Mouse (Mus musculus) neural tube, embryonic 12.5 days (tissue): Measurements from ENCODE around the gene Gsx1. TPM values are rescaled to one million over a fixed set of nuclear protein-coding genes. Genes with fewer than 3 reads are reported as not detected.

Source experiments
- ATAC-seq: fragments of 200-750 bp; cut with Nextera tagmentation; 2 replicates; pipeline ENCODE4 v1.8.0; 2017; ENCODE audit warnings: low read depth, mild to moderate bottlenecking, moderate TSS enrichment, moderate library complexity; ENCODE audit not compliant: low FRiP score
- H3K27ac ChIP-seq: fragments of 300-500 bp; sonication (generic); 2 replicates; pipeline ENCODE4 v1.5.1; 2016
- H3K27me3 ChIP-seq: fragments of 300-500 bp; sonication (generic); replicated peaks from 2 replicates; pipeline ENCODE4 v1.6.1; 2016; ENCODE audit warnings: mild to moderate bottlenecking
- H3K36me3 ChIP-seq: fragments of 300-500 bp; sonication (generic); 2 replicates; pipeline ENCODE4 v1.6.1; 2016; ENCODE audit warnings: mild to moderate bottlenecking
- H3K4me1 ChIP-seq: fragments of 300-500 bp; sonication (generic); 2 replicates; pipeline ENCODE4 v1.6.1; 2016
- H3K4me2 ChIP-seq: fragments of 300-500 bp; sonication (generic); replicated peaks from 2 replicates; pipeline ENCODE4 v1.6.1; 2016; ENCODE audit warnings: mild to moderate bottlenecking
- H3K4me3 ChIP-seq: fragments of 300-500 bp; sonication (generic); 2 replicates; pipeline ENCODE4 v1.5.1; 2016
- H3K9ac ChIP-seq: fragments of 300-500 bp; sonication (generic); 2 replicates; pipeline ENCODE4 v1.6.1; 2016; ENCODE audit warnings: mild to moderate bottlenecking
- H3K9me3 ChIP-seq: fragments of 300-500 bp; sonication (generic); 2 replicates; pipeline ENCODE4 v1.6.1; 2016; ENCODE audit warnings: mild to moderate bottlenecking
- WGBS: fragments of 180-500 bp; shearing (Covaris S2); methylation state at CpG from one replicate; pipeline ENCODE4 v1.1.7; 2016; 5-methylcytosine and 5-hydroxymethylcytosine counted together
- polyA plus RNA-seq: library from polyadenylated mRNA; unstranded; fragments of >200 nt; fragmentation: Nextera tagmentation; extraction: Ambion mirVana; gene quantifications from 2 replicates; pipeline ENCODE4 v1.2.1, GENCODE M21; 2016

The Gsx1 gene
- 15.7 and 18.1 TPM in 2 replicates for polyA plus RNA-seq

DNA sequence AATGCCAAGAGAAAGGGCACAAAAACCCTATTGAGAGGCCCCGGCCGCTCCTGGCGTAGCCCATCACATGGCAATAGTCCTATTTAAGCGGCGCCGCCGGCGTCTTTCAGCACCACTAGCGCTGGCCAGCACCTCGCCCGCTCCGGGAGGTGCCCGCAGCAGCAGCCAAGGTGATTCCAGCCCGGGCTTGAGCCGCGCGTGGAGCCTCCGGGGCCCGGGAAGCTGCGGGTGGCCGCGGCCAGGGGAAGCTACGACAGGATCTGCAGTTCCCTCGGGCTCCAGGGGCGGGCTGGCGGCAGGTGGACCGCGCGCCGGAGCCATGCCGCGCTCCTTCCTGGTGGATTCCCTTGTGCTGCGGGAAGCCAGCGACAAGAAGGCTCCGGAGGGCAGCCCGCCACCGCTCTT, at the start of gene Gsx1:
Gsx1 (plus strand) TSS at position 126 of the 405 bp plus-strand sequence.
- Histone ChIP-seq H3K9ac (peak within 1 kb of the TSS; percentile 56), H3K4me3 (peak within 1 kb of the TSS; percentile 51), H3K9me3 (no peaks in the 10 kb centered on the region), H3K27me3 (peaks cover 84% of the 10 kb centered on the region), H3K36me3 (no peaks in the 10 kb centered on the region), H3K27ac (no peak within 1 kb of the TSS), H3K4me2 (peak within 1 kb of the TSS; percentile 71), H3K4me1 (peaks cover 36% of the 10 kb centered on the region)
- under 1% methylated on average over 34 of the region's 37 CpGs for WGBS
- ATAC-seq = peak; percentile 71

DNA sequence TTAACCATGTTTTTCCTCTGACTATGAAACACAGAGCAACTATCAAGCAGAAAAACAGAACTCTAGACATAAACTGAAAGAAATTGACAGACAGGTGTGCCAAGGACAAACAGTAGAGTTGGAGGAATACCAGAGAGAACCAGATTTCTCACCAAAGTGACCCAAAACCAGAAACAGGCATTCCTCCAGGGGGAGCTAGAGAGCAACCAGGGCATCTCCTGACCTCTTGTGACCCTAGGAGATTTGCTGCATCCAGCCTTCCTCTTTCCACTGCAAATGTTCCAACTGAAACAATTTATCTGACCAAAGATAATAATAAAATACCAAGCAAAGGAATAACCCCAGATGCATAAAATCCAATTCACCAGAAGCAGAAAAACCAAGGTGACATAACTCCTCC, 41.2 kb upstream of the Gsx1 start:
- Histone ChIP-seq H3K27me3 (0 out of 2 replicates have a peak, but pooled peaks cover 3% of the 10 kb centered on the region), H3K27ac (no peak overlapping the region), H3K4me1 (no peaks in the 10 kb centered on the region), H3K36me3 (no peaks in the 10 kb centered on the region; the same call in 1 of the 2 replicates), H3K4me3 (no peak overlapping the region), H3K9ac (no peak overlapping the region), H3K9me3 (0 out of 2 replicates have a peak, but pooled peaks cover 8% of the 10 kb centered on the region), H3K4me2 (no peak overlapping the region)
- no peak for ATAC-seq

DNA sequence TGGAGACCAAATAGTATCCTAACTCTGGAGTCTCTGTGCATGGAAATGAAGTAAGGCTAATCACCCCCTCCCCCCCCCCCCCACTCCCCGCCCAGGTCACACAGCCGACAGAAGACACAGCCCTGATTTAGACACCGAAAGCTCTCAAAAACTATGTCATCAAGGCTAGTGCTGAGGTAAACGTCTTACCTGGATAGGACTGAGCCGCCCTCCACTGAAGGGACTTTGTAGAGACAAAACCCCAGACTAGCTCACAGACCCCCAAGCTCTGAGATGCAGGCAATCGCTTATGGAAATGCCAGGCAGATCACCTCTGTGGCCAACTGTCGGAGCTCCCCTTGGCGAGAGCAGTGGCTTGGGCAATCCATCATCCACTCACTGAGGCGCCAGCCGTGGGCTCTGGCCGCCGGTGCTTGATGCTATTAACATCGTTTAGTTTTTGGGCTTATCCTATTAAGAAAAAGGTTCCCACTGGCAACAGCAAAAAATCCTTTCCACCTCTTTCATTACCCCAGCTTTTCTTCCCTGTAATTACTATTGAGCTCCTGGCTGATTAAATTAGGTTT, 33.6 kb upstream of the Gsx1 start:
- Histone ChIP-seq H3K4me1 (peaks cover 34% of the 10 kb centered on the region), H3K4me2 (peak overlapping the region; percentile 42), H3K9me3 (no peaks in the 10 kb centered on the region), H3K27ac (no peak overlapping the region; the same call in 1 of the 2 replicates), H3K9ac (no peak overlapping the region), H3K27me3 (peaks cover 20% of the 10 kb centered on the region), H3K36me3 (no peaks in the 10 kb centered on the region), H3K4me3 (no peak overlapping the region)
- peak; percentile 83 for ATAC-seq
- 6% methylated on average over 13 of the region's 13 CpGs for WGBS

DNA sequence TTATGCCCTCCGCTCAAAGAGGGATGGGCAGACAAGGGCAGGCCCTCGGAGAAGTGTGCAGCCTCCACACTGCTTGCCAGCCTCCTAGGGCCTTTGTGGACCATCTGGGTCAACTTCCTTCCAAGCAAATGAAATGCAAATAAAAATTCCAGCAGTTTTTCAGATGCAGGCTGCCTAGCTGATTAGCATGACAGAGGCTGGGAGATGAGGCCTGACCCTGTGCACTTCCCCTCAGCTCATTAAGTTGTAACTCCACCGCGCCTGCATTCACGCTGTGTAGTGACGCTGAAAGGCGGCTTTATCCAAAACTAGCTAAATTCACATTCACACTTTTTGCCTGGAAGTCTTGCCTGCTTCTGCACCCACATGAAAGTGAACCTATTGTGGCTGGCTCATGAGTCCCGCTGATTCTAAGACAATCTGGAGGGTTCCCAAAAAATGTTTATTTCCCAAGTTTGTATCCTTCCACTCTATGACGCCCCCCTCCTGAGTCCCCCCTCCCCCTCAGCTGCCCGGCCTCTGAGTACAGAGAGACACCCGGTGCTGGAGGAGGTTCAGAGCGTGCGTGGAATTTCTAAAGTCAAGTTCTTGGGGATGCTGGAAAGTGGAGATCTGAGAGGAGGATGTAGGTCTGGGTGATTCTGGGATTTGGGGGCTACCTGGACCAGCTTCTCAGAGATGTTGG, 32.9 kb upstream of the Gsx1 start:
- ATAC-seq = peak; percentile 95
- Histone ChIP-seq H3K4me3 (no peak overlapping the region), H3K36me3 (no peaks in the 10 kb centered on the region), H3K27ac (no peak overlapping the region), H3K4me1 (peaks cover 34% of the 10 kb centered on the region), H3K4me2 (peak overlapping the region; percentile 42), H3K9me3 (no peaks in the 10 kb centered on the region), H3K9ac (no peak overlapping the region), H3K27me3 (peaks cover 20% of the 10 kb centered on the region)
- 2% methylated on average over 13 of the region's 13 CpGs for WGBS

DNA sequence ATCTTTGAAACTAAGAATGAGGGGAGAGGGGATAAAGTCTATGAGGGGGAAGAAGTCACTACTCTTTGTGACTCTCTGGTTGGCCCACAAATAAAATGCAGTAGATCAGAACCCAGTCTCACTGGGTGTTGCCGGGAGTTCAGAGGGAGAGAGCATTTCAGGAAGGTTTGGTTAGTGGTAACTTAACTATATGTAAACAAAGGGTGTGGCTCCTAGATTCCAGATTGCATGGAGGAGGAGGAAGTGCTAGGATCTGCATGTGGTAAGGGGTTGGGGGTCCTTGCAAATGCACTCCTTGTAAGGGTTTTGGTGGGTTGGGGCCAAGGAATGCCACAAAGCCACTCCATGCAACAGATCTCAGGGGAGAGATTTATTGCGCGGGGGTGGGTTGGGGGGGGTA, 32.1 kb upstream of the Gsx1 start:
- peaks cover 34% of the 10 kb centered on the region for H3K4me1 ChIP-seq
- ATAC-seq = no peak
- H3K4me3 ChIP-seq = no peak overlapping the region
- no peaks in the 10 kb centered on the region for H3K36me3 ChIP-seq
- no peak overlapping the region for H3K27ac ChIP-seq
- 13% methylated on average over 3 of the region's 3 CpGs for WGBS
- peak overlapping the region; percentile 42; the same call in 1 of the 2 replicates for H3K4me2 ChIP-seq
- no peak overlapping the region for H3K9ac ChIP-seq
- peaks cover 21% of the 10 kb centered on the region for H3K27me3 ChIP-seq
- no peaks in the 10 kb centered on the region for H3K9me3 ChIP-seq

DNA sequence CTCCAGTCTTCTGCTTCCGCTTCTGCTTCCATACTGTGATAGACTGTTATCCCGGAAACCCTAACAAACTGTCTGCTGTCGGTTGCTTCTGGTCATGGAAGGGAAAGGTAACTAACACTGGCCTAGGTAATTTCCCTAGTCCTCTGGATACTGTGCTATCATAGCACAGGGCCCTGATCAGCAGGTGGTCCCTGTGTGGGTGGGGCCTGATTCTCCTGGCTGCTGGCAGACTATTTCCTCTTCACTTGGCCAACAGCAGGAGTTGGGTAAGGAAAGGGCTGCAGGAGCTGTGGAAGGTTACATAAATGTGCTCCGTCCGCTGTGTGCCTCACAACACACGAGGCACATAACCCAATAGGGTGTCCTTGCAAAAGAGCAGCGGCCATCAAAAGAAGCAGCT, 31.1 kb upstream of the Gsx1 start:
- no peak overlapping the region for H3K4me3 ChIP-seq
- no peak overlapping the region for H3K4me2 ChIP-seq
- H3K9ac ChIP-seq = no peak overlapping the region
- no peaks in the 10 kb centered on the region for H3K9me3 ChIP-seq
- no peak overlapping the region for H3K27ac ChIP-seq
- peaks cover 20% of the 10 kb centered on the region for H3K27me3 ChIP-seq
- ATAC-seq = no peak
- H3K36me3 ChIP-seq = no peaks in the 10 kb centered on the region
- WGBS = 69% methylated on average over 7 of the region's 7 CpGs
- H3K4me1 ChIP-seq = peaks cover 34% of the 10 kb centered on the region

DNA sequence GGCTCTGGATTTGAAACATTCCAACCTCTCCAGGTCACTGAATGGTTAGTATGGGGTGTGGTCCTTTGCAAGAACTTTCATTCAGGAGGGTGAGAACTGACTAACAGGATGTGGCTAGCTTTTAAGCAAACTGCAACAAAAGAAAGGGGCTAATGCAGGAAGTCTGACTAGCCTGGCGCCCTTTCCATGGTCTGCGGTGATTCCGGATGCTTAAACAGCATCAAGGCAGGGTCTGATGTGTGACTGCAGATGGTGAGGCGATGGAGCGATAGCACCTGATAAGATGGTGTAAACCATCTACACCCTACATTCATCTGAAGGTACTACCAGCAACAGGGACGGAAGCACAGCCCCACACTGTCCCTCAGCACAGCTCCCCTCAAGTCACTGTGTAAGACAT, 29.2 kb upstream of the Gsx1 start:
- no peaks in the 10 kb centered on the region for H3K36me3 ChIP-seq
- no peak overlapping the region for H3K27ac ChIP-seq
- ATAC-seq = no peak
- no peaks in the 10 kb centered on the region for H3K9me3 ChIP-seq
- no peak overlapping the region for H3K9ac ChIP-seq
- 91% methylated on average over 6 of the region's 6 CpGs for WGBS
- peaks cover 12% of the 10 kb centered on the region for H3K27me3 ChIP-seq
- no peak overlapping the region for H3K4me3 ChIP-seq
- no peak overlapping the region for H3K4me2 ChIP-seq
- H3K4me1 ChIP-seq = peaks cover 29% of the 10 kb centered on the region

DNA sequence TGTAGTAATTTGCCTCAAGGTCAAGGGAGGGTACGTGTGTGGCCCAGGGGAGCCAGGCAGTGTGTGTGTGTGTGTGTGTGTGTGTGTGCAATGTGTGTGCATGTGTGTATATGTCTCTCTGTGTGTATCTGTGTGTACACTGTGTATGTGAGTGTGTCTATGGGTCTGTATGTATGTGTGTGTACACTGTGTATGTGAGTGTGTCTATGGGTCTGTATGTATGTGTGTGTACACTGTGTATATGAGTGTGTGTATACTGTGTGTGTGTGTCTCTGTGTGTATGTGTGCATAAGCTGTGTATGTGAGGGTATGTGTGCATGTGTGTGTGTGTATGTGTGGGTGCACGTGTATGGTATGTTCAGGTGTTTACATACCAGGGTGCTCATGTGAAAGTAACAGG, 28.7 kb upstream of the Gsx1 start:
- Histone ChIP-seq H3K36me3 (no peaks in the 10 kb centered on the region), H3K4me1 (peaks cover 25% of the 10 kb centered on the region), H3K9me3 (no peaks in the 10 kb centered on the region), H3K4me2 (no peak overlapping the region), H3K9ac (no peak overlapping the region), H3K4me3 (no peak overlapping the region), H3K27ac (no peak overlapping the region), H3K27me3 (peaks cover 12% of the 10 kb centered on the region)
- no peak for ATAC-seq
- 95% methylated on average over 2 of the region's 2 CpGs for WGBS

DNA sequence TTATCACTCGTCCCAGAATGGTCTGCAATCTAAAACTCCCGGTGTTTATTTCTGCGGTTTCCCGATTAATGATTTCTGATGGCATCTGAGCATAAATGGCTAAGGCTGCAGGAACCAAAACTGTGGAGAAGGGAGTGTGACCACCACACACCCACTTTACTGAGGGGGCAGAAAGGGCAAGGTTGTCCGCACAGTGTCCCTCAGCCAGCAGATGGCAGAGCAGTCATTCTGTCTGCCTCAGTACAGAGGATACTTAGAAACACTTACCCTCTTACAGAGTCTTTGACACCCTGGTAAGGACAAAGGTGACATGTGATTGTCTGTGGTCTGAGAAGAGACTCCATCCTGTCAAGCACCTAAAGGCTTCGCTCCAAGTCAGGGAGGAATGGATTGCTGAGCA, 23.4 kb upstream of the Gsx1 start:
- no peak for ATAC-seq
- Histone ChIP-seq H3K9ac (no peak overlapping the region), H3K27me3 (0 out of 2 replicates have a peak, but pooled peaks cover 4% of the 10 kb centered on the region), H3K36me3 (no peaks in the 10 kb centered on the region), H3K4me3 (no peak overlapping the region), H3K4me2 (no peak overlapping the region), H3K9me3 (no peaks in the 10 kb centered on the region), H3K4me1 (no peaks in the 10 kb centered on the region), H3K27ac (no peak overlapping the region)
- WGBS = 91% methylated on average over 6 of the region's 6 CpGs

DNA sequence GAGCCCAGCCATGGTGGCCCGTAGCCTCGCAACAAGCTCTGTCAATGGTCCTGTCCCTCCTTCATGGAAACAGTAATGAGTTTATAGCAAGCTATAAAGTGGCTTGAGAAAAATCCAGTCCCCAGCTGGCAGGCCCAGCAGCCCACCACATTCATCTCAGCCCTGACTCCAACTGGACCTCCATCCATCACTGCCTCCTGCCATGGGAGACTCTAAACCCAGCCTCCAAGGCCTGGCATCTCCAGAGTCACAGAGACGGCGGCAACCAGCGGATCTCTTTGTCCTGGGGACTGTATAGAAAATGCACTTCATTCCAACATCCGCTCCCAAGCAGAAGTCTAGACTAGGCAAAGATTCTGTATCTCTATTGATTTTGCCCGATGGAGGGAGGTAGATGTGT, 18.4 kb upstream of the Gsx1 start:
- peak; percentile 65; the same call in 1 of the 2 replicates for ATAC-seq

DNA sequence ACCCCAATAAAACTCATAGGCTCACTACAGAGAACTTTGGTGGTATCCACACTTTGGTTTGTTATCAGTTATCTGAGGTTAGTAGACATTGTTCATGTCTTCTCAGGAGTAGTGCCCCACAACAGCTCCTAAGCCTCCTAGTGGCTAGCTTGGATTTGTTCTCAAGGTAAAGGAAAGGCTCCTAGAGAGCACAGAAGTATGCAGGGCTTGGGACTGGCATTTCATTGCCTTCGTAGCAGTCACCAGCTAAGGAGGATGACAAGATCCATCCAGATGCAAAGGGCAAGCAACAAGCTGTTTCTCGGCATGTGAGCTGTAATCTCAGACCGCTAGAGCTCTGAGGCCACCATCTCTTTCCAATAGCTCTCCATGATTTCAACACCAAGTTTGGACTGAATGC, 14.4 kb upstream of the Gsx1 start:
- Histone ChIP-seq H3K9ac (no peak overlapping the region), H3K4me3 (no peak overlapping the region), H3K9me3 (no peaks in the 10 kb centered on the region), H3K27me3 (no peaks in the 10 kb centered on the region), H3K27ac (no peak overlapping the region), H3K4me1 (no peaks in the 10 kb centered on the region), H3K36me3 (no peaks in the 10 kb centered on the region), H3K4me2 (no peak overlapping the region)
- ATAC-seq = no peak
- WGBS = 92% methylated on average over 3 of the region's 3 CpGs

More for the DNA sequence above, 18.4 kb upstream of the Gsx1 start:
- Histone ChIP-seq H3K9ac (no peak overlapping the region), H3K27me3 (no peaks in the 10 kb centered on the region), H3K27ac (no peak overlapping the region), H3K36me3 (no peaks in the 10 kb centered on the region), H3K4me3 (no peak overlapping the region), H3K4me2 (no peak overlapping the region), H3K9me3 (no peaks in the 10 kb centered on the region), H3K4me1 (no peaks in the 10 kb centered on the region)
- WGBS = 24% methylated on average over 7 of the region's 7 CpGs

DNA sequence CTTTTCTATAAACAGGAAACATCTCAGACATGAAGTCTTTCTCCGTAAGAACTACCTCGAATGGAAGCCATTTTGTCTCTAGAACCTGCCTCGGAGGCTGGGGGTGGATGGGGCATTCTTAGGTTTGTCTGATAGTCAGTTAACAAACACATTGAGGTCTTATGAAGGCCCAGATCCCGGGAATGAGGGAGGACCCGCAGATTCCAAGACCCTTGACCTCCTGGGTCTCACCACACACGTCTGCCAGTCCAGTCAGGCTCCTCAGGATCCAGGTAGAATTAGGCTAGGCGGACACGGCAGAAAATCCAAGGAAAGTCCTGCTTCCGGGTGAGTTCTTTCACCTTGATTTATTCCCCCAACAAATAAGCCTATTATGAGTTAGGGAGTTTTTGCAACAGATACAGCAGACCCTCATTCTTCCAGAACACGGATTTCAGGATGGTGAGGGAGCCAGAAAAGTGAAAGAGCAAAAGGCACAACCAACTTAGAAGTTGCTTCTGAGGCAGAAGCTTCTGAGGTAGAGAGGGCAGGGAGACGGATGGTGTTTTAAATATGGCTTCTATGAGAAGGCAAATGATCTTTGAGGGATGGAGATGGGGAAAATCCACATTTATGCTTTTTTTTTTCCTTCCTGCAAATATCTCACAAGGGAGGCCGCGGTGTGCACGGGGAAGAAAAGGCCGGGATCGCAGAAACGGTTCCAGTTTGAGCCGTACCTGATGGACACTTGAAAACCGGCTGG, 3.2 kb upstream of the Gsx1 start:
- WGBS = 13% methylated on average over 18 of the region's 19 CpGs
- Histone ChIP-seq H3K4me1 (peaks cover 36% of the 10 kb centered on the region), H3K9me3 (peaks cover 8% of the 10 kb centered on the region; the same call in 1 of the 2 replicates), H3K27ac (no peak overlapping the region), H3K36me3 (no peaks in the 10 kb centered on the region), H3K9ac (no peak overlapping the region), H3K27me3 (peaks cover 63% of the 10 kb centered on the region), H3K4me3 (peak overlapping the region; percentile 15), H3K4me2 (peak overlapping the region; percentile 71)
- ATAC-seq = no peak
